Mouse (Mus musculus): ENCODE data around the gene Dhx37. TPM values are rescaled to one million over a fixed set of nuclear protein-coding genes. Genes with fewer than 3 reads are reported as not detected.

The Dhx37 gene
- polyA plus RNA-seq, 1 experiment from 2014 or later: 5.9 TPM

- Histone ChIP-seq H3K36me3 (ENCODE audit: insufficient read depth, low read length) (no peaks in the 10 kb centered on the region), H3K27ac (ENCODE audit: low read length) (no peak overlapping the region), H3K4me2 (replicated peaks; ENCODE audit: low read depth, low read length) (no peak overlapping the region), H3K27me3 (replicated peaks; ENCODE audit: insufficient read depth, low read length) (no peaks in the 10 kb centered on the region), H3K4me3 (ENCODE audit: low read depth, low read length) (no peak overlapping the region), H3K9ac (replicated peaks; ENCODE audit: low read depth) (no peak overlapping the region), H3K4me1 (ENCODE audit: insufficient read depth, low read depth, low read length) (no peaks in the 10 kb centered on the region), H3K9me3 (ENCODE audit: low read length) (no peaks in the 10 kb centered on the region)
- DNase-seq (ENCODE audit: low spot score) (no peak), ATAC-seq (no peak)
- TF ChIP-seq EP300 (IDR thresholded peaks at IDR 0.05) (no peak), CTCF (IDR thresholded peaks at IDR 0.05) (peak; percentile 57)
- WGBS: 78% methylated on average over 5 of the region's 5 CpGs
Measured at GRCm38 (mm10) chr5:125378919-125379318, 55.0 kb downstream of the Dhx37 start.

DNA sequence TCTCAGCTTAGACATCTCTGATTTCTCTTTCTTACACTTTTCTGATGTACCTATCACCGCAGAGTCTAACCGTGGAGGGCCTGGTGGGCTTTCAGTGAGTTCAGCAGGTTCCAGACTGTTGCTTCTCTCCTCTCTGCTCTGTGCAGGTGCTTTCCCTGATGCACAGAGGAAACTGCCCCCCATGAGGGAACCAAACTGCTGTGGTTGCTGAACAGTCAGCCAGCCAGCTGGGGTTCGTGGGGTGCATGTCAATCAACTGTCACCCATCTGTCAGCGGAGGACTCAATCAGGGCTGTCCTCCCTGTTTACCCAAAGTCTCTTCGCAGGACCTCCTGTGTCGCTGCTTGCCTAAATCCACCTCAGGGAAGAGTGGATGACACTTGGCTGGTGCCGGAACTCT, 56.7 kb downstream of the Dhx37 start:
- H3K4me3 ChIP-seq (ENCODE audit: low read depth, low read length): no peak overlapping the region
- no peak overlapping the region for H3K9ac ChIP-seq (replicated peaks; ENCODE audit: low read depth)
- no peaks in the 10 kb centered on the region for H3K27me3 ChIP-seq (replicated peaks; ENCODE audit: insufficient read depth, low read length)
- no peaks in the 10 kb centered on the region for H3K4me1 ChIP-seq (ENCODE audit: insufficient read depth, low read depth, low read length)
- H3K27ac ChIP-seq (ENCODE audit: low read length): no peak overlapping the region
- H3K36me3 ChIP-seq (ENCODE audit: insufficient read depth, low read length): no peaks in the 10 kb centered on the region
- TF ChIP-seq CTCF (IDR thresholded peaks at IDR 0.05) (no peak), EP300 (IDR thresholded peaks at IDR 0.05) (no peak)
- H3K9me3 ChIP-seq (ENCODE audit: low read length): no peaks in the 10 kb centered on the region
- 66% methylated on average over 7 of the region's 7 CpGs for WGBS
- DNase-seq (ENCODE audit: low spot score) (no peak), ATAC-seq (no peak)
- no peak overlapping the region for H3K4me2 ChIP-seq (replicated peaks; ENCODE audit: low read depth, low read length)

DNA sequence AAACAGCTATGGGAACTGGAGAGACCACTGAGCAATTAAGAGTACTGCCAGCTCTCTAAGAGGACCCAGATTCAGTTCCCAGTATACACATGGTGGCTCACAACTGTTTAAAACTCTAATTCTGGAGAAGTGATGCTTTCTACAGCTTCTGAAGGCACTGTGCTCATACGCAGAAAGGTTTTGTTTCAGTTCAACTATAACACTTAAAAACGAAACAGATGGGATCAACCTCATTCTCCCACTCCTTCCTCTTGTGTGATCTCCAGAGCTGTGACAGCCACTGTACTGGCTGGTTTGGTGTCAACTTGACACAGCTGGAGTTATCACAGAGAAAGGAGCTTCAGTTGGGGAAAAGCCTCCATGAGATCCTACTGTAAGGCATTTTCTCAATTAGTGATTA, 58.0 kb downstream of the Dhx37 start:
- ATAC-seq: no peak
- 89% methylated on average over 2 of the region's 2 CpGs for WGBS
- TF ChIP-seq CTCF (IDR thresholded peaks at IDR 0.05) (no peak), EP300 (IDR thresholded peaks at IDR 0.05) (no peak)

DNA sequence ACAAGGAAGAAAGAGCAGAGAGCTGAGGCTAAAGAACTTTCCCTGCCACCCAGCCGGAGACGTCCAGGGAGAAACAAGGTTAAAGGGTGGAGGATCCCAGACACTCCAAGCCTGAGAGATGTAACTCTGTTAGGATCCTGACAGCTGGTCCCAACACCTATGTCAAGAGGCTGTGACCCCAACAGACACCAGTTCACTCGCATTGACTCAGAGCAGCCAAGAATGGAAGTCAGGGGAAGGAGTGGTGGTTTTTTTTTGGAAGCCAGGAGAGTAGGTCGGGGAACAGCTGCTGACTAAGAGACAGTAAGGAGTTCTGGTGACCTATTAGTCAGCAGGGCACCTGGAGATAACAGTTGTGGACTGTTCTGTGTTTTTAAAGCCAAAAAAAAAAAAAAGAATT, 61.9 kb downstream of the Dhx37 start:
- no peaks in the 10 kb centered on the region for H3K36me3 ChIP-seq (ENCODE audit: insufficient read depth, low read length)
- H3K4me1 ChIP-seq (ENCODE audit: insufficient read depth, low read depth, low read length): no peaks in the 10 kb centered on the region
- TF ChIP-seq EP300 (IDR thresholded peaks at IDR 0.05) (no peak), CTCF (IDR thresholded peaks at IDR 0.05) (no peak)
- ATAC-seq: no peak
- WGBS: 72% methylated on average over 4 of the region's 4 CpGs
- no peak for DNase-seq (ENCODE audit: low spot score)
- H3K27me3 ChIP-seq (replicated peaks; ENCODE audit: insufficient read depth, low read length): no peaks in the 10 kb centered on the region
- H3K9me3 ChIP-seq (ENCODE audit: low read length): no peaks in the 10 kb centered on the region
- H3K9ac ChIP-seq (replicated peaks; ENCODE audit: low read depth): no peak overlapping the region
- no peak overlapping the region for H3K4me3 ChIP-seq (ENCODE audit: low read depth, low read length)
- H3K27ac ChIP-seq (ENCODE audit: low read length): no peak overlapping the region
- no peak overlapping the region for H3K4me2 ChIP-seq (replicated peaks; ENCODE audit: low read depth, low read length)

More for the DNA sequence above, 58.0 kb downstream of the Dhx37 start:
- Histone ChIP-seq H3K9me3 (ENCODE audit: low read length) (no peaks in the 10 kb centered on the region), H3K27me3 (replicated peaks; ENCODE audit: insufficient read depth, low read length) (no peaks in the 10 kb centered on the region), H3K36me3 (ENCODE audit: insufficient read depth, low read length) (no peaks in the 10 kb centered on the region), H3K4me3 (ENCODE audit: low read depth, low read length) (no peak overlapping the region), H3K4me1 (ENCODE audit: insufficient read depth, low read depth, low read length) (no peaks in the 10 kb centered on the region), H3K9ac (replicated peaks; ENCODE audit: low read depth) (no peak overlapping the region), H3K4me2 (replicated peaks; ENCODE audit: low read depth, low read length) (no peak overlapping the region), H3K27ac (ENCODE audit: low read length) (no peak overlapping the region)
- no peak for DNase-seq (ENCODE audit: low spot score)

GRCm38 (mm10) chr5:125370950-125371693, 62.8 kb downstream of the Dhx37 start:
- ATAC-seq (no peak), DNase-seq (ENCODE audit: low spot score) (no peak)
- no peak overlapping the region for H3K4me2 ChIP-seq (replicated peaks; ENCODE audit: low read depth, low read length)
- no peak overlapping the region for H3K4me3 ChIP-seq (ENCODE audit: low read depth, low read length)
- no peaks in the 10 kb centered on the region for H3K27me3 ChIP-seq (replicated peaks; ENCODE audit: insufficient read depth, low read length)
- no peaks in the 10 kb centered on the region for H3K36me3 ChIP-seq (ENCODE audit: insufficient read depth, low read length)
- TF ChIP-seq CTCF (IDR thresholded peaks at IDR 0.05) (peak; percentile 32; the same call in 1 of the 2 replicates), EP300 (IDR thresholded peaks at IDR 0.05) (no peak)
- WGBS: 67% methylated on average over 7 of the region's 7 CpGs
- H3K9me3 ChIP-seq (ENCODE audit: low read length): no peaks in the 10 kb centered on the region
- H3K27ac ChIP-seq (ENCODE audit: low read length): no peak overlapping the region
- no peaks in the 10 kb centered on the region for H3K4me1 ChIP-seq (ENCODE audit: insufficient read depth, low read depth, low read length)
- H3K9ac ChIP-seq (replicated peaks; ENCODE audit: low read depth): no peak overlapping the region

- no peak overlapping the region for H3K4me2 ChIP-seq (replicated peaks; ENCODE audit: low read depth, low read length)
- TF ChIP-seq CTCF (IDR thresholded peaks at IDR 0.05): peak; percentile 88
- no peak for TF ChIP-seq EP300 (IDR thresholded peaks at IDR 0.05)
- H3K9ac ChIP-seq (replicated peaks; ENCODE audit: low read depth): no peak overlapping the region
- H3K27me3 ChIP-seq (replicated peaks; ENCODE audit: insufficient read depth, low read length): no peaks in the 10 kb centered on the region
- WGBS: under 1% methylated on average over 4 of the region's 4 CpGs
- H3K36me3 ChIP-seq (ENCODE audit: insufficient read depth, low read length): no peaks in the 10 kb centered on the region
- H3K27ac ChIP-seq (ENCODE audit: low read length): no peak overlapping the region
- H3K4me1 ChIP-seq (ENCODE audit: insufficient read depth, low read depth, low read length): no peaks in the 10 kb centered on the region; the same call in 1 of the 2 replicates
- ATAC-seq: peak; percentile 56
- H3K4me3 ChIP-seq (ENCODE audit: low read depth, low read length): no peak overlapping the region
- H3K9me3 ChIP-seq (ENCODE audit: low read length): no peaks in the 10 kb centered on the region
- DNase-seq (ENCODE audit: low spot score): peak; percentile 82
Measured at GRCm38 (mm10) chr5:125368568-125368967, 65.4 kb downstream of the Dhx37 start.

Data from lung, postnatal 0 days (tissue).